Mouse (Mus musculus): Measurements from ENCODE around the gene Tubb4b. TPM values are rescaled to one million over a fixed set of nuclear protein-coding genes. Genes with fewer than 3 reads are reported as not detected.

Gene Tubb4b
- total and polyA plus RNA-seq, 2 experiments from 2014 or later: 469 to 553 TPM

DNA sequence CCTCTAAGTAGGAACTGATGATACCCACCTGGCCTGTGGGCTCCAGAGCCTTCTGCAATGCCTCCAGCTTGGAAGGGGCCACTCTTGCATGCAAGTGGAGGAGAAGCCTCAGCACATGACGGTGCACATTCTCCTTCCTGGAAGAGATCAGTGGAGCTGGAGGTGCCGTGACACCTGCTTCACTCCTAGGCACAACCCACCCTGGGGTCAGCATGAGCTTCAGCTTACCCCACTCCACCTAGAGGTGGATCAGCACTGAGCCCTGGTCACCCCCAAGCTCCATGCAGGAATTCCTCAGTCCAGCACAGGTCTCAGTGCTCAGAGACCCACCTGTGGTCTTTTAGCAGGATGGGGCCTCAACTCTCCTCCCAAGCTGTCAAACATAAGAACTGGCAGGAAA lies 23.9 kb downstream of the Tubb4b start:
- TF ChIP-seq CTCF (IDR thresholded peaks at IDR 0.05; ENCODE audit: low read depth): no peak
- no peak overlapping the region for H3K4me3 ChIP-seq (ENCODE audit: low read depth, low read length)
- H3K27ac ChIP-seq (ENCODE audit: low read depth, low read length): no peak overlapping the region
- 94% methylated on average over 2 of the region's 2 CpGs for WGBS
- H3K36me3 ChIP-seq (ENCODE audit: insufficient read depth): peaks cover 69% of the 10 kb centered on the region
- no peak overlapping the region for H3K4me2 ChIP-seq (ENCODE audit: low read depth)
- DNase-seq: no peak
- H3K27me3 ChIP-seq (ENCODE audit: insufficient read depth, low read length): peaks cover 6% of the 10 kb centered on the region; the same call in 1 of the 2 replicates
- ATAC-seq: no peak
- H3K9ac ChIP-seq: no peak overlapping the region
- no peaks in the 10 kb centered on the region for H3K9me3 ChIP-seq (ENCODE audit: low read length)
- H3K4me1 ChIP-seq (ENCODE audit: insufficient read depth): no peaks in the 10 kb centered on the region

DNA sequence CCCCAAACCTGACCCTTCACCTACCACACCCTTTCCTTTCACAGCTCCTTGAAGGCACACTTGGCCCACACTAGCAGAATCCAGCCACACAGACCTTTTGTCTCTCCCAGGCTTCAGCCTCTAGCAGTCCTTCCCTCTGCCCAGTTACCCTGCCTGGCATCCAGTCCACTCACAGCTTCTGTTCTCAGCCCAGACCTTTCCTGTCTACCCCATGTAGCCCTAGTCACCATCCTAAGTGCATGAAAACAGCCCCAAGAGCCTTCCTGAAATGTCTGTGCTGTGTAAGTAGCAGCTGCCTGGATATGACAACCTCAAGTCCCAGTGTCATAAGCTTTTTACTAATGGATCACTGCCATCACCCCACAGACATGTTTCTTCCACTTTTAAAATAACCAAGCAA lies 26.6 kb downstream of the Tubb4b start:
- Histone ChIP-seq H3K4me2 (ENCODE audit: low read depth) (no peak overlapping the region), H3K27ac (ENCODE audit: low read depth, low read length) (no peak overlapping the region), H3K4me3 (ENCODE audit: low read depth, low read length) (no peak overlapping the region), H3K27me3 (ENCODE audit: insufficient read depth, low read length) (peaks cover 6% of the 10 kb centered on the region; the same call in 1 of the 2 replicates), H3K9ac (no peak overlapping the region), H3K36me3 (ENCODE audit: insufficient read depth) (peaks cover 49% of the 10 kb centered on the region), H3K4me1 (ENCODE audit: insufficient read depth) (no peaks in the 10 kb centered on the region), H3K9me3 (ENCODE audit: low read length) (no peaks in the 10 kb centered on the region)
- ATAC-seq (no peak), DNase-seq (no peak)
- TF ChIP-seq CTCF (IDR thresholded peaks at IDR 0.05; ENCODE audit: low read depth): no peak

DNA sequence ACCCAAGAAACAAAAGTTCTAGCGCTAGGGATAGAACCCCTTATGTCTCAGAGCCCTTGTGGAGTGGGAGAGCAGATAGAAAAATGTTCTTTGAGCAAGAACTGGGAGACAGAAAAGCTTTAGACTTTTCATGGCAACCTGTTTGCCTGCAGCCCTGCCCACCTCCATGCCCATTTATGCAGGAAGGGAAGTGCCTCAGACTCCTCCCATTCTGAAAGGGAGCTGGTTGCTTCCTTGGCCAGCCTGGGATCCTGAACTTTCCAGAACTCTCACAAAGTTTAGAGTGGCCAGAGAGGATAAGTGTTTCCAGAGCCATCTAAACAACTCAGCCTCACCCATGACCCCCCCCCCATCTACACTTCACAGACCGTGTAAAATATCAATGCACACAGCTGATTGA lies 27.3 kb downstream of the Tubb4b start:
- Histone ChIP-seq H3K27ac (ENCODE audit: low read depth, low read length) (no peak overlapping the region), H3K9ac (no peak overlapping the region), H3K27me3 (ENCODE audit: insufficient read depth, low read length) (peaks cover 6% of the 10 kb centered on the region; the same call in 1 of the 2 replicates), H3K4me3 (ENCODE audit: low read depth, low read length) (no peak overlapping the region), H3K4me2 (ENCODE audit: low read depth) (no peak overlapping the region), H3K36me3 (ENCODE audit: insufficient read depth) (peaks cover 42% of the 10 kb centered on the region), H3K4me1 (ENCODE audit: insufficient read depth) (no peaks in the 10 kb centered on the region), H3K9me3 (ENCODE audit: low read length) (no peaks in the 10 kb centered on the region)
- WGBS: 19% methylated on average over 2 of the region's 2 CpGs
- ATAC-seq (no peak), DNase-seq (no peak)
- no peak for TF ChIP-seq CTCF (IDR thresholded peaks at IDR 0.05; ENCODE audit: low read depth)

DNA sequence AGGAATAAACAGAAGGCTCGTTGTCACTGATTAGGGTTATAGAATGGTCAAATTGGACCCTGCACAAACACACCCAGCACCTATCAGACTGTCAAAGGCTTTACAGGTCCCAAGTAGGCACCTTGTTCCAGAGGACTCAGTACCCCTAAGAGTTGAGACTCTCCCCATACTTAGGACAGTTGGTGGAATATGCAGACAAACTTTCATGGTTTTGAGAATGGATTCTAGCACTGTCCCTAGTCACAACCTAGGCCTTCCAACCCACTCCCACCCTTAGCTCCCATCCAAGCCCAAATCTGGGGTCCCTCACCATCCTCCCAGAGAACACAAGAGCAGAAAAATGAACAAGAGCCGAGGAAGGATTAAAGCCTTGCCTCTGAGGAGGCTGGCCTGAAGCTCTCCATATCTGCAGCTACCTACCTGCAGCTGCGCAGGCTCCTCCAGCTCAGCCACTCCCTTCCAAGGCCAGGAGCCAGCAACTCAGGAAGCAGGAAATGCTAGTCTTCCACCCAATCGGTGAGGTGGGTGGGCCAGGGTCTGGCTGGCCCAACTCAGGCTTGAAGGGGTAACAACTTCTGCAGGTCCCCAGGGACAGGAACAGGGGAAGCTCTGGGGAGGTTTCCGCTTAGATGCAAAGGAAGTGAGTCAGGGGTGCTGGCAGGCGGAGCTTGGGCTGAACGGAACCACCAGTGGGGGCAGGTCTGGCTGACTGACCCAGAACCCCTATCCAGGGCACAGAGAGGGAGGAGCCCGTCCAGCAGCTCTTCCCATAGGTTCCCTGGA lies 28.1 kb downstream of the Tubb4b start, which contains the start of gene Tor4a:
Gene Tor4a (minus strand): TSS at position 715 of the 783 bp plus-strand sequence.
- Histone ChIP-seq H3K4me3 (ENCODE audit: low read depth, low read length) (no peak within 1 kb of the TSS), H3K9me3 (ENCODE audit: low read length) (no peaks in the 10 kb centered on the region), H3K27me3 (ENCODE audit: insufficient read depth, low read length) (peaks cover 6% of the 10 kb centered on the region; the same call in 1 of the 2 replicates), H3K36me3 (ENCODE audit: insufficient read depth) (peaks cover 35% of the 10 kb centered on the region), H3K27ac (ENCODE audit: low read depth, low read length) (no peak within 1 kb of the TSS), H3K4me1 (ENCODE audit: insufficient read depth) (no peaks in the 10 kb centered on the region), H3K9ac (no peak within 1 kb of the TSS), H3K4me2 (ENCODE audit: low read depth) (no peak within 1 kb of the TSS)
- ATAC-seq (no peak), DNase-seq (no peak)
- TF ChIP-seq CTCF (IDR thresholded peaks at IDR 0.05; ENCODE audit: low read depth): no peak
- WGBS: 21% methylated on average over 8 of the region's 8 CpGs

DNA sequence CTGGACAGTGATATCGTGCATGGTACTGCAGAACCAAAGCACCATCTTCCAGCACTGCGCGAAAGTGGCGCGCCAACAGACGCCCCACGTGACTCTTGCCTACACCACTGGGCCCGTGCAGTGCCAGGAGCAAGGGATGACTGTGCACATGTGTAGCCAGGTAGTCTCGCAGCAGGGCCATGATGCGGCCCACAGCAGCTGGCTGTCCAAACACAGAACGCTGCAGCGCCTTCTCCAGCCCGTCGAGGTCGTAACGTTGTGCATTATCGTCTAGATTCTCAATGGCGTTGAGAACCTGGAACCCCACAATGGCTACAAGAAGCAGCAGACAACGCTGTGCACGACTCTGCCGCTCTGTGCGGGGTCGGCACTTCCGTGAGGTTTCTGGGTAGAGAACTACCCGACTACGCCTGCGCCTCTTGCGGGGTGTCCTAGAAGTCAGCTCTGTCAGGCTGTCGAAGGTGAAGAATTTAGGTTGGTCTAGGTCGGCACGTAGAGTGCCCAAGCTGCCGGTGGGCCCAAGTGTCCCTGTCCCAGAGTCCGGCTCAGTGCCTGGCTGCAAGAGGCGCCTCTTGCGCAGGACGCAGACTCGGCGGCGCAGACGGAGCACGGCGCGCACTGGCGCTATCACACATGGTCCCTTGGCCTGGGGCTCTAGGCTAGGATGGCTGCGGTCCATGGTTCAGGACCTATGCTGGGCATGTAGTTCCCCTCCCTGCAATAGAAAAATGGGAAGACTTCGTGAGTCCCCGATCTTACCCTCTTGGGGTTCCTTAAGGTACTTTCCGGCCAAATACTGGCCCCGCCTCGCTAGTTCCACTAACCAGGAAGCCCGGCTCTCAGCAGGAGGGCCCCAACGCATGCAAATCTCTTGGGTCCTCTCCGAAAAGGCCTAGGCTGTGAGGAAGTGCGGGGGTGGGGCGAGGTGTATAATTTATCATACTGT lies 29.0 kb downstream of the Tubb4b start:
- ATAC-seq: no peak
- H3K9me3 ChIP-seq (ENCODE audit: low read length): no peaks in the 10 kb centered on the region
- peaks cover 27% of the 10 kb centered on the region for H3K36me3 ChIP-seq (ENCODE audit: insufficient read depth)
- no peak overlapping the region for H3K4me3 ChIP-seq (ENCODE audit: low read depth, low read length)
- H3K27me3 ChIP-seq (ENCODE audit: insufficient read depth, low read length): peaks cover 6% of the 10 kb centered on the region; the same call in 1 of the 2 replicates
- H3K4me2 ChIP-seq (ENCODE audit: low read depth): no peak overlapping the region
- whole genome bisulfite sequencing: 28% methylated on average over 55 of the region's 55 CpGs
- H3K27ac ChIP-seq (ENCODE audit: low read depth, low read length): no peak overlapping the region
- H3K4me1 ChIP-seq (ENCODE audit: insufficient read depth): no peaks in the 10 kb centered on the region
- no peak for TF ChIP-seq CTCF (IDR thresholded peaks at IDR 0.05; ENCODE audit: low read depth)
- DNase-seq: no peak
- H3K9ac ChIP-seq: no peak overlapping the region

DNA sequence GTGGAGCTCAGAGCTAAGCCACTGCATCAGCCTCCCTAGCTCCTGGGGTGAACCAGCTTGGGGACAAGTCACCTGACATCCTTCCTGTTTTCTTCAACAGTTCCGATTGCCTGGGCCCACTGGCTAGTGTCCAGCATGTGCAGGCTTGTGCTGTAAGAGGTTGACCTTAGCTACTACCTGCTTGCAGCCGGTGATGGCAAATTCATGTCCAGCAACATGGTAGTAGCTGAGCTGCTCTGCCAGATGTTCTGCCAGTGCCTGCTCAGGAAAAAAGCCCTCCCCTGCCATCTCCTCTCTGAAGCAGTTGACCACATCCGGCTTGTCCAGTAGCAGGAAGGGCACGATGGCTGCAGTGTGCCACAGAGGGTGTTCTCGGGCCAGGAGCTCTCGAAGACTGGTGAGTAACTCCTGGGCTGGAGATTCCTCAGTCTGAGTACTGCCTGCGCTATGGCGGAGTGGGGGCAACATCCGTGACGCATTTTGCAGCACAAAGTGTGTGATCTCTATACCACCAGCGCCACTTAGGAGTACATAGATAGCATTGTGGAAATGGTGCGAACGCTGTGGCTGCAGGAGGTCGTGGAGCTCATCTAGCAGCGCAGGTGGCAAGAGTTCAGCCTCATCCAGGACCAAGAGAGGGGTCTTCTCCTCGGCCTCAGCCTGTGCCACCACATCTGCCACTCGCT lies 29.9 kb downstream of the Tubb4b start:
- Histone ChIP-seq H3K4me3 (ENCODE audit: low read depth, low read length) (no peak overlapping the region), H3K9ac (no peak overlapping the region), H3K4me1 (ENCODE audit: insufficient read depth) (no peaks in the 10 kb centered on the region), H3K36me3 (ENCODE audit: insufficient read depth) (peaks cover 18% of the 10 kb centered on the region), H3K27ac (ENCODE audit: low read depth, low read length) (no peak overlapping the region), H3K27me3 (ENCODE audit: insufficient read depth, low read length) (peaks cover 6% of the 10 kb centered on the region; the same call in 1 of the 2 replicates), H3K4me2 (ENCODE audit: low read depth) (no peak overlapping the region), H3K9me3 (ENCODE audit: low read length) (no peaks in the 10 kb centered on the region)
- ATAC-seq (no peak), DNase-seq (no peak)
- no peak for TF ChIP-seq CTCF (IDR thresholded peaks at IDR 0.05; ENCODE audit: low read depth)
- WGBS: 84% methylated on average over 17 of the region's 17 CpGs
